Mouse (Mus musculus) spleen, embryonic (tissue): ENCODE data around the gene Myo18b.

ENCODE experiments used
- CTCF ChIA-PET: fragments of 350-600 bp; sonication (Branson Sonifier 250); formaldehyde crosslinking; loops from one replicate; lab custom pipeline; 2022; lab: Charles Lee

Gene Myo18b

DNA sequence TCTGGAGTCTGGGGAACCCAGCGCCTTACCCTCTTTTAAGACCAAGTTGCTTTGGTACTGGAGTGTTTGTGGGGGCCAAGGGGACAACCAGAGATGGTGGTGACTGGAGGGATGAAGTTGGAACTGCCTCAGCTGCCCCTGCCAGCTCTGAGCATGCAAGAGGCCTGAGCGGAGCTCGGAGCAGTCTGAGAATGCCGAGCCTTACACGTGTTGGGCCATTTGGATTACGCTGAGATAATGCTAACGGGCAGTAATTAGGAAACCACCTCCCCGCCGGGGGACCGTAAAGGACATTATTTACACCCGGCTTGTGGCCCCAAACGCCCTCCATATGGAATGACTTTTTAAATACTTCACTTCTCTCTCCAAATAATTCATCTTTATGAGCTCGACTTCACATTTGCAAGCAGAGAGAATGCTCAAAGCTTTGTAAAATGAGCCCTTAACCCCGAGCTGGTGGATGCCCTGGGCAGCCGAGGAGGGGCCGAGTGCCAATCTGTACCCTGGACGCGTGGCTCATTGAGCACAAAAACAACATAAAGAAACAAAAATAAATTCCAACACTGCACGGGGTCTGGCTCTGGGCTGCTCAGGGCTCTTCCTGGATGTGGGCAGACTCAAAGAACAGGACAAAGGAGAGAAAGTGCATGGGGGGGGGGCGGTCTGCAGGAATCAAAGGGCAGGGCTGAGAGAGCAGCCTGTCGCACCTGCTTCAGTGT, 148.0 kb downstream of the Myo18b start:
- CTCF ChIA-PET, result no interaction called here

DNA sequence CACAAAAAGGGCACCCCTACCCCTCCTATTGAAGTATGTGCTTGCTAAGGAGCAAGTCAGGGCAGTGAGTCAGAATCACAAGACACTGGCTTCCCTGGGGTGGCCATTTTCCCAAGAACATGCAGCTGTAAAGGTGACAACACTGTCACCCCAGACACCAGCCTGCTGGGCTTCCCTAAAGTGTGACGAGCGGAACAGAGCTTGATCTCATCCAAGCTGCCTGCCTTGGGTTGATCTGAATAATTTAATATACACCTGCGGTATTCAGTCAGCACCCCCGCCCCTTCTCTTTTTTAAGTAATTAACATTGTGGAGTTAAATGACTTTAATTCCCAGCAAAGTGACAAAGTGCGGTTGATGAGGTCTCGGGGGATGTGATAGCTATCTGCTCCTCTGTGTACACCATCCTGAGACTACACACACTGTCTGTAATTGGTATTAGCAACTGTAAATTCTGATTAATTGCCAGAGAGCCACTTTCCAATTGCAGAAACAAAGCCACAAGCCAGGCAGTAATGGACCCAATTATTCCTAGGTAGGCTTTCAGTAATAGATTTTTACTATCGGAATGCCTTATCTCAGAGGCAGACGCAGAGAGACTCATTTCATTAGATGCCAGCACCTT, 148.7 kb downstream of the Myo18b start:
- CTCF ChIA-PET, result no interaction called here

DNA sequence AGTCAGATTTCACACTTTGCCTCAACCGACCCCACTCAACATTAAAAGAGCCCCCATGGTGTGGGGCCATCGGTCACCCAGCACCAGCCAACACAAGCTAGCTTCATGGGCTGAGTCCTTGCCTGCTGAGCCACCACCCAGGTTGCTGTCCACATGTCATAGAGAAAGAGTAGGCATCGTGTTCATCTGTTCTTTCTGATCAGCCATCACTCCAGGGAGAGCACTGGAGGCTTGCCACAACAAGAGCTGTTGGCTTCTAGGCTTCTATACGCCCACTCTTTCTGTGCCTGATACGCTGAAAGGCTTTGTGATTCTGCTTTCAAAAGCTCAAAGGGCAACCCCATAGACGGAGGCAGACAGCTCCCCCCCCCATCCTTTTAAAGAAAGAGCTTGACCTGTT, 151.0 kb downstream of the Myo18b start:
- CTCF ChIA-PET, result no interaction called here

DNA sequence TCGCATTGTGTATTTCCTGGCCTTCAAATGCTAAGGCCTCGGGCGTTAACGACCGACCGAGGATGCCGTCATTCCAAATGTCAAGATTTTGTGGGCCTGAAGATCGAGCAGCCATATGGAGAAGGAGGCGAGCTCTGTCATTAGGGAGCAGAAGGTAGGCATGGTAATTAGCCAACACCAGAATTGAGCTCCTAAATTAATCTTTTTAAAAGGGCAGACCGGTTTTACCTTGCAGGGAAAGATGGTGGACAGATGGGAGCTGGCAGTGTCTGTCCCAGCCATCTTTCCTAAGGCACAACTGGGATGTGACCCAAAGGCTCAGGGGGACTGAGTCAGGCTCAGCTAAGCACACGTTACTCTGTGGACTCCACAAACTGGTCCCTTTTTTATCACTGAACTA, 151.6 kb downstream of the Myo18b start:
- CTCF ChIA-PET, result no interaction called here

DNA sequence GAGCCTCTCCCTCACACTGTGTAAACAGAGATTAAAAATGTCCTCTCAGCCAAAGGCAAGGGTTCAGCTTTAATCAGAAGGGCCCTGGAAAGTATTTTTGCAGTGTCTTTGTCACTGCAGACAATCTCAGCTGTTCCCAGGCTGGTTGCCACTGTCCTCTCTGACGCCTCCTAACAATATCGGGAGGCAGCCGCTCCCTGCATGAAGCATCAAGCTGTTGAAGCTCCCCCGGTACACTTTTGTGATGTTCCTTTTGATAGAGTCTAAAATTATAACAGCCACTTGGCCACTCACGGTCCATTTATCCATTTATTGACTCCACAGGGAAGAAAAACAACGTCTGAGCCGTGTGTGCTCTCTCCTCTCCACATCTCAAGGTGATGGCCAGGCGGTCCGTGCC, 153.0 kb downstream of the Myo18b start:
- CTCF ChIA-PET, result no interaction called here

DNA sequence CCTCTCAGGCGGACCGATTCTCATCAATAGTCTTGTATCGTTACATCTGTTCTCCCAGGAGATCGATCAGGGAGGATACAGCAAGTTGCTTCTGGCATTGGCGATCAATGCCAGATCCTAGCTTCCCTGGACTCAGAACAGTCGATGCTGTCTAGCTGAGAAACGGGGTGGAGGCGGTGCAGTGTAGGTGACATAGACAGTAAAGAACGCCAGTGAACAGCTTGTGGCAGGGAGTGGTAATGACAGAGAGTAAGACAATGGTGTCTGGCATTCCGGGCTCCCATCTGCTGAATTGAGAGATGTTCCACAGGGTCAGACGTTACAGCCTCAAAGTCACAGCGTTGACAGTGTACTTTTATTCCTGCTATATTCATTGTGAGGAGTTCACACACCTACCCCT, 155.5 kb downstream of the Myo18b start:
- CTCF ChIA-PET, result no interaction called here

DNA sequence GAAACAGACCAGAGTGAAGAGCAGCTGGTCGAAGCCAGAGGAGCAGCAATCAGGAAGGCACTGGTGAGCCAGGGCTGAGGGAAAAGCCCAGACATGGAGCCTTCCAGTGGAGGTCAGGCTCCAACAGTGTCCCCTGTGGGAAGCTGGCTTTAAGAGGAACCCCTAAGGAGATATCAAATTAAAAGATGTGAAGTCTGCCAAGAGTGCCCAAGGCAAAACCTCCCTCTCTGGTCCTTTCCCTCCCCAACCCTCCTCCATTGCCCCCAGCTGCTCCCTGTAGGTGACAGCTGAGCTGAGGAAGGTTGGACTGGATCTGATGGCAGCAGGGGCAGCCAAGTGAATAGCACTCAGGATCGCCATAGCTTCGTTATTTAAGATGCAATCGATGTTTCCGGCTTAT, 161.1 kb downstream of the Myo18b start:
- CTCF ChIA-PET, result no interaction called here

DNA sequence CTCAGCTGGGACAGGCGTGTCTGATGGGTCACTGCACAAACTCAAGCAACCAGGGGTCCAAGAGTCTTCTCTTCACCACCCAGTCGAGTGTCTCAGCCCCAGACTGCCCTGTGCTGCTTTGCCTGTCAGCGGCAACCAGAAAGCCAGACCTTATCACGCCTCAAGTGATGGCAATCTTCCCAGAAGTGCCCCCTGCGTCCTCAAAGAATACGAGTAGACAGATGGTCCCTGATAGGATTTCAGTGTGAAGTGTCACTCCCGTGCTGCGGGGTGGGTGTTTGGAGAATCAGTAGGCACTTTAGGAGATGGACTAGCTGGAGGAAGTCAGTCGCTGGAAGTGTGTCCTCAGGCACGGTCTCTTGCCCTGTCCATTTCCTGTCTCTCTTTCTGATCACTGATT, 165.6 kb downstream of the Myo18b start:
- CTCF ChIA-PET, result no interaction called here

DNA sequence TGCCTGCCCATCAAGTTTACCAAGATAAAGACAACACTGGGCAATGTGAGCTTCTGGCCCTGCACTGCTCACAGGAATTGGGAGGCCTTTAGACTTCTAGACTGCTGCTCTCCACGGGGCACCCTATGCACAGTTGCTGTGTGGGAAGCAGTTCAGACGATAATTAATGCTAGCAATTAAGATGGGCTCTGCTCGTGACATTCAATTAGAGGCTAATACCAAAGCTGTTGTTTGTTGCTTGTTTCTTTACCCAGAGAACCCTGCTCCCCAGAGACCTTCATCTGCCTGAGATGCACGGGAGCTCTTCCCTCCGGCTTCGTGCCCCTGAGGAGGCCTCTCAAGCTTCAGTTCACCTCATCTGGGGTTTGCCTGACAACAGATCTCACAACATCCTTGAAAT, 167.7 kb downstream of the Myo18b start:
- CTCF ChIA-PET, result no interaction called here

DNA sequence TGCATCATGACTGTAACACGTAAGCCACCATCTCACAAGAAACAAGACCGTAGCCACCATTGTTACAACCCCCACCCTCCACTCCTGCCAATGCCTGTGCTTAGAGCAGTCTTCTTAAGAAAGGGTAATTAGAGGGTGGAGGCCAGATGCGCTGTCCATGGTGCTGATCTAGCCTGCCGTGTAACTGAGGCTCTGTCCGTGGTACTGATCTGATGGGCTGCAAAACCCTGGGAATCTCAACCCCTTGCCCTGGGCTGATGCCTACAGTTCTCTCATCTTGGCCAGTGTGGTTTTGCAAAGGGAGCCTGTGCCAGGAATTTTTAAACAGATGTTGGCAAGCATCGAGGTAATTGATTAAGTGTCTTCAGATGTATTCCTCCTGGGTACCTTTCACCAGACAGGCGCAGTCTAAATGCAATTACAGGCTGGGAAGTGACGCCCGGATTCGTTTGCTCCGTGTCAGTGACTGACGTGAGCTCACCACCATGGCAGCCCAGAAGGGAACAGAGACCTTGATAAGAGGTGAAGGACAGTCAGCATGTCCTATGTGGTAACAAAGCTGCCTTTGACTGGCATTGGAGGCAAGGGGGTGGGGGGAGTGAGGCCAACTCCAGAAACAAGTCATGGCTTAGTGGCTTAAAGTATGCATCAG, 177.4 kb downstream of the Myo18b start:
- CTCF ChIA-PET, result no interaction called here

DNA sequence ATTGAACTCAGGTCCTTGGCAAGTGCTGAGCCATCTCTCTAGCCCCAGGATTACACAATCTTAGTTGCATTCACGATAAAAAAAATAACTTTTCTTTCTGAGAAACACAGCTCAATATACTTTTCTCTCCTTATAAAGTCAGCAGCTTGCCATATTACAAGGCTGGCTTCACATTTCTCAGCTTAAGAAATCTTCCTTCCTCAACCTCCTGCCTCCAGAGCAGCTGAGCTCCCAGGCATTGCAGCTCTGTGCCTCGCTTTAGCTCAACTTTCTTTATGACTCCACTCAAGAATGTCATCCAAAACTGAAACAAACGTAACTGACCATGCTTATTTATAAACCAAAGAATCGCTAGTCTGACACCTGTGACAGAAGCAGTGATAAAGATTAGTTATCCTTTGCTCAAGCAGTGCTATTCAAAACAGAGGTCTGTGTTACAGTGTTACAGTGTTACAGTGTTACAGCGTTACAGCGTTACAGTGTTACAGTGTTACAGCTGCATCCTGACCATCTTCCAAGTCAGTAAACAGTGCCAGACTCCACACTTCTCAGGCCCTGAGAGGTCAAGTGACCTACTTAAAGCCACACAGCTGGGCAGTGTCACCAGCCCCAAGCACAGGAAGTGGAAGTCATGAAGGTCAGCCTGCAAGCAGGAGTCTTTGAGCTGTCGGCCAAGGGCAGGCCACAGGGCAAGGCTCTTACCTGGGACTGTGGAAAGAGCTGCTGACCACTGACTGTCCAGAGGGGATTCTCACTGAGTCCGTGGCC, 181.3 kb downstream of the Myo18b start:
- CTCF ChIA-PET, result no interaction called here

DNA sequence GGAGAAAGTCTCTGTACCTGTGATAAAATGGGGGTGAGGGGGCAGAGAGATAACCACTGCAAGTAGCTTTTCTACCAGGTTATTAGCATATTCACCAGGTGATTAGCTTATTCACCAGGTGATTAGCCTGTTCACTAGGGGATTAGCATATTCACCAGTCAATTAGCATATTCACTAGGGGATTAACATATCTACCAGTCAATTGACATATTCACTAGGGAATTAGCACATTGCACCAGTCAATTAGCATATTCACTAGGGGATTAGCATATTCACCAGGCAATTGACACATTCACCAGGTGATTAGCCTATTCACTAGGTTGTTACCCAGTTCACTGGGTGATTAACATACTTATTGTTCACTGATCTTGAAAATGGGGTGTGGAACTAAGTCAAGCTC, 186.3 kb downstream of the Myo18b start:
- CTCF ChIA-PET, result no interaction called here

DNA sequence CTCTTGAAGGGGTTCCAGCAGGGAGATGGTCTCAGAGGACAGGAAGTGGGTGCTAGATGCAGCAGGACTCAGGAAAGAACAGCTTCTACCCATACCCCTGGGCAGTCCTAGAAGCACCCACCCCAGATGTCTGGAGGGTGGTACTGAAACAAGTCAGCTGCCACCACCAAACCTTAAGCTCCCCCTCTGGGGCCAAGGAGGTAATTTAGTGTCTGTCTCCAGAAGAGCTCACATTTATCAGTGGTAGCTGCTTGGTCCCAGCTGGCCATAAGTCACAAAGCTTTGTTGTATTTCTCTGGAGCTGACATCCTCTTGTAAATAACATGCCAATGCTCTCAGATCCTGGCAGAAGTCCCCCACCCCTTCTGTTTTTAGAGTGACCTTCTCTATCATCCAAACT, 187.7 kb downstream of the Myo18b start:
- CTCF ChIA-PET, result no interaction called here

DNA sequence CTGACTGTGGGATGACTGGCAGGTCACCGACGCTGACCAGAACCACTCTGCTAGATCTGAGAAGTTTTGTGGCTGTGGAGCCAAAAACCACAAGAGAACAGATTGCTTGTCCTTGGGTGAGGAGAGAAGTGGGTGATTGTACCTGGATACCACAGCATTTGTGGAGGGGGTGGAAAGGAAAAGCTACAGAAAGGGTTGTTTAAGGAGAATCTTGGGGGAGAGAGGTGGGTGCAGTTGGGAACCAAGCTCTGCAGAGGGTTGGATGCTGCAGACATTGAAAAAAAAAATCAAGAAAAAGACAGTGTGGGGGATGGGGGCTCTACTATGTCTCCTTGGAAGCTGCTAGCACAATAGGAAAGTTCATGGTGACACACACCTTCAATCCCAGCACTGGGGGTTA, 188.7 kb downstream of the Myo18b start:
- CTCF ChIA-PET, result no interaction called here

DNA sequence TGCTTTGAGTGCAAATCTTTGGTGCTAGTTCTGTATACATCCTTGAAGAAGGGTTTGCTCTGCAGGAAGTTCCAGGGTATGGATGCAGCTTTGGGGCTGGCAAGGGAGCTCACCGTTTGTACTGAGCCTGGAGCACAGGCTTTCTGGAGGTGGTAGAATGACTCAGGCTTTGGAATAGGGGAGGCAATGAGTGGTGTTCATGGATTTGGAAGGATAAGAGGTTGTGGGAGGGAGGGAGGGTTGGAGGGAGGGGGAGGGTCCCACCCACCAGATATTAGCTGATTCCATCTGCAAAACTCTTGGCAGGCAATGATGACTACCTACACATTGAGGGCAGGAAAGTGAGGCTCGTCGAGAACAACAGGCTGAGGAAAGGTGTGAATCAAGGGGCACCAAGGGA, 195.4 kb downstream of the Myo18b start:
- CTCF ChIA-PET, result no interaction called here

DNA sequence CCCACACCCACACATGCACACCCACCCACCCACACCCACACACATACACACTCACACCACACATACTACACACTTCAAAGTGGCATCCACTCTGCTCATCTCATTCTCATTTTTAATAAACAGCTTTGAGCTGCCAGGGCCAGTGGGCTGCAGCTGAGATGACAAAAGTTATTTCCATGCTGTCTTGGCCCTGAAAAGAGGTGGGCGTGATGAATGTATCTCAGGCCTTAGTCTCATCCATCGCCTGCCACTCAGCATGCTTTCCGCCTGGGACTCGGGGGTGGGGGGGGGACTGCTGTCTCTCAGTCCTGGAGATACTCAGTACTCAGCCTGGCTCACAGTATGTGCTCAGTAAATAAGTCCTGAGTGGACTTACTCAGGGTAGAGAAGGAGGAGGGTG, 199.5 kb downstream of the Myo18b start:
- CTCF ChIA-PET, result no interaction called here

DNA sequence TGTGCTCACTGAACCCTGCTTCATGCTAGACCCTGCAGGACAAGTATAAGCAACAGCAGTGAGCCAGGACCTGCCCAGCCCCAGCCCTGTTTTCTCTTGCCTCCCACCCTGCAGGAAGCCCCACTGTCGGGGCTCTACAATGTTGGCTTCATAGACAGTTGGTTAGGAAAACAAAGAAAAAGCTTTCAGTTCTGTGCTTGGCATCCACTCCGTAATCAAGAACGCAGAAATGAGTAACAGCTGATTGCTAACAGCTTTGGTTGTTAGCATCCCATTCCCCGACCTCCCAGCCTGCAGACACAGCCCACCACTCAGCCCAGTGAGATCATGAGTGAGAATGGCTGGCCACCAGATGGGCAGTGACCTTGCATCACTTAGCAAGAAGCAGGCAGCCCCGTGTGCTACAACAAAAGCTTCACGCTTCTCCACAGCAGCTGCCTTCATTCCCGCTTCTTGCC, 200.9 kb downstream of the Myo18b start:
- CTCF ChIA-PET, result no interaction called here

DNA sequence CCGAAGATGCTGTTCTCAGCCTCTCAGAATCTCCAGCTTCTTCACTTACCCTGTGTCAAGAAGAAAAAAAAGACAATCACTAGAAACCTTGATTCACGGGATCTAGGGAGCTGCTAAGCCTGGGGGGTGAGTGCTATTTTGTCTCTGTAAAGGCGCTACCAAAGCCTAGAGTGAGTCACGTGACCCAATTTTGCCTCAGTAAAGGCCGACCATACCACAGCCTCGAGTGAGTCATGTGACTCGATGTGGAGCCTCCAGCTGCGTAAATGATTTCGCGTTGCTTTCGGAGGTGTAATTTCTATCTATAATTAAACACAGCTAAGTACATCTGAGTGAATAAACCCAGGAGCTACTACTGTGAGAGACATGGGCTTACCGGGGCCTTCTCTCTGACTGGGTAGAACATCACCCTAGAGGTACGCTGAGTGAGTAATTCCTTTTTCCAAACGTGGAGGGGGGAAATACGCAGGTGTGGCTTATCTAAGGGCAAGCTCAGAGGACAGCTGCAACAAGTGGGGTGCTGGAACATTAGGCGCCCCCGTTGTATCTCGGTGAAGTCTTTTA, 202.8 kb downstream of the Myo18b start:
- CTCF ChIA-PET, result no interaction called here

DNA sequence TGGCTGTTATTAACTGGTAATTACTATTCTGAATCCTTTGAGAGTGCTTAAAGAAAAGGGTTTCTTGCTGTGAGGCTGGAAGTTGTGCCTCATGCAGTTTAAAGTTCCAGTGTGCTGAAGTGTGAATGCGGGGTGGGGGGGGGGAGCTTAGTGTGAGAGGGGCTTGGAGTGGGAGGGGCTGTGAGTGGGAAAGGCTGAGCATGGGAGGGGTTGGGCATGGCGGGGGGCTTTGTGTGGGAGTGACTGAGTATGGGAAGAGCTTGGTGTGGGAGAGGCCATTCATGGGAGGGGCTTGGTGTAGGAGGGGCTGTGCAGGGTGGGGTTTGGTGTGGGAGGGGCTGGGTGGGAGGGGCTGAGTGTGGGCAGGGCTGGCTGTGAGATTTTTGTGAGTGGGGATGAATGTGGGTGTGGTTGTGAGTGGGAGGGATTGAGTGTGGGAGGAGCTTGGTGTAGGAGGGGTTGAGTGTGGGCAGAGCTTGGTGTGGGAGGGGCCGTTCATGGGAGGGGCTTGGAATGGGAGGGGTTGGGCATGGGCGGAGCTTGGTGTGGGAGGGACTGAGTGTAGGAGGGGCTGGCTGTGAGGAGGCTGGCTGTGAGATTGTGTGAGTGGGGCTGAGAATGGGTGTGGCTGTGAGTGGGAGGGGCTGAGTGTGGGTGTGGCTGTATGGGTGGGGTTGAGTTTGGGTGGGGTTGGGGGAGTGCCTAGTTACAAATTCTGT, 208.9 kb downstream of the Myo18b start:
- CTCF ChIA-PET, result interaction anchor here (0.7 kb wide), 1 partner anchor 337 kb away, joined by 15 read pairs; no protein-coding TSS in a partner anchor

DNA sequence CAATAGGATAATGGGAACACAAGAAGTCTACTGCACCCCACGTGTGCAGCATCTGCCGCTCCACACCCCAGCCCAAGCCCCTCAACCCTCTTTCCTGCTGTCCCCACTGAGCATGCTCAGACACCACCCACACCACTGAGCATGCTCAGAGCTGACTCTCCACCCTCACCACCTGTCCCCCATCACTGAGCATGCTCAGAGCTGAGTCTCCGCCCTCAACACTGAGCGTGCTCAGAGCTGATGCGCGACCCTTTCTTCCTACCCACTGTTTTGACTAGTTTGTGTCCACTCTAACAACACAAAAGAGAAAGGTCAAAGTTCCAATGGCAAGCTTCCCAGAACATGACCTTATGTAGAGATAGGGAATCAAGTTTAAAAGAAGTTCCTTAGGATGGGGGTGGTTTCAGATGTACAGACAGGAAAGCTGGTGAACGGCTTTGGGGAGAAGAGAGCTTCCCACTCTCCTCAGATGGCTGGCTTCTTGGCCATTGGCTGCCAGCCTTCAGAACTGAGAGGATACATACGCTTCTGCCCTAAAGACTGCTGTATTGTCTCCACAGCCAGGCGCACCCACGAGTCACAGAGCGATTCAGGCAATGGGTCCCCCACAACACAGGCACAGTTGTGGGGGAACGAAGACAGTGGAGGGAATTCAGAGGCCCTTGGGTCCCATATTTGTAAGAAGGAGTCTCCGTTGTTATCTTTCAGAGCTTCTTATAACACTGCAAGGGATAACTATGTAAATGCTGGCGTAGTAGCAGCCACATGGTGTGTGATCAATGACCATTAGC, 209.7 kb downstream of the Myo18b start:
- CTCF ChIA-PET, result no interaction called here

DNA sequence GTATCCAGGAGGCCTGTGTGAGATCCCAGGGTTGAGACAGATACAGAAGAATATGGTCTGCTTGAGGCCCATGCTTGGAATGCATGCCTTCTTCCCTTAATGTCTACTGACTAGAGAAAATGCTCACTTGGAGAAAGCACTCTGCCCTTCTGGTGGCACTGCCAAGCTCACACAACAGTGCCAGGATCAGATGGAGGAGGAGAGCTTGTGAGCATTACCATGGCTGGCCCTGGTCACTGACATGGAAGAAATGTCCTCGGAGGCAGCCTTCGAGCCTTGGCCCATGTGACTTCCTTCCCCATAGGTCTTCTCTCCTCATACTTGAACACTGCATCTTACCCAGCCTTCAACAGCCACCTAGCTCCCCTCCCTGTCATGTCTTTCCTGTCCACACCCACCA, 216.9 kb downstream of the Myo18b start:
- CTCF ChIA-PET, result no interaction called here
